Mouse (Mus musculus) C2C12 (cell line): ENCODE data around the gene Pafah2. TPM values are rescaled to one million over a fixed set of nuclear protein-coding genes. Genes with fewer than 3 reads are reported as not detected.

ENCODE experiments used
- H3K27me3 ChIP-seq: one replicate; pipeline ENCODE4 v1.6.1; 2011; ENCODE audit not compliant: control insufficient read depth, insufficient read depth, insufficient read length
- H3K36me3 ChIP-seq: one replicate; pipeline ENCODE4 v1.6.1; 2011; ENCODE audit not compliant: control insufficient read depth, insufficient read depth
- H3K4me3 ChIP-seq: one replicate; pipeline ENCODE4 v1.5.1; 2011; ENCODE audit warnings: mild to moderate bottlenecking, control low read depth; ENCODE audit not compliant: poor library complexity, insufficient read depth, severe bottlenecking
- H3K79me2 ChIP-seq: one replicate; pipeline ENCODE4 v1.6.1; 2011; ENCODE audit not compliant: control insufficient read depth, insufficient read depth
- H3K79me3 ChIP-seq: one replicate; pipeline ENCODE4 v1.6.1; 2011; ENCODE audit warnings: low read depth, control low read depth
- H3ac ChIP-seq: one replicate; pipeline ENCODE3; 2011; ENCODE audit warnings: low read depth; ENCODE audit not compliant: control insufficient read depth, insufficient read length
- CEBPB ChIP-seq: IDR thresholded peaks from one replicate; pipeline ENCODE4 v1.6.1; 2011; ENCODE audit warnings: low read depth, mild to moderate bottlenecking, control low read depth, moderate library complexity
- CTCF ChIP-seq: IDR thresholded peaks from one replicate; pipeline ENCODE4 v1.5.1; 2011; ENCODE audit not compliant: control insufficient read depth, insufficient read depth, insufficient read length
- FOSL1 ChIP-seq: IDR thresholded peaks from one replicate; pipeline ENCODE4 v1.8.0; 2011; ENCODE audit warnings: mild to moderate bottlenecking, low read length; ENCODE audit not compliant: poor library complexity, insufficient read depth, severe bottlenecking
- MAX ChIP-seq: IDR thresholded peaks from one replicate; pipeline ENCODE4 v1.6.1; 2011; ENCODE audit warnings: mild to moderate bottlenecking, control low read depth
- MYOD1 ChIP-seq: IDR thresholded peaks from one replicate; pipeline ENCODE4 v1.6.1; 2011; ENCODE audit warnings: low read depth; ENCODE audit not compliant: control insufficient read depth, insufficient read length
- MYOG ChIP-seq: IDR thresholded peaks from one replicate; pipeline ENCODE4 v1.6.1; 2011; ENCODE audit not compliant: control insufficient read depth, insufficient read length; ENCODE audit errors: extremely low read depth
- USF1 ChIP-seq: IDR thresholded peaks from one replicate; pipeline ENCODE4 v1.6.1; 2011; ENCODE audit warnings: low read depth, mild to moderate bottlenecking, control low read depth, moderate library complexity
- polyA plus RNA-seq: library from polyadenylated mRNA; unstranded; fragments of >200 nt; fragmentation: generic; extraction: Trizol; gene quantifications from one replicate; pipeline ENCODE4 v1.2.1, GENCODE M21; 2012; ENCODE audit warnings: missing spikeins

Gene Pafah2
- polyA plus RNA-seq, 1 experiment = 9.0 TPM

GRCm38 (mm10) chr4:134468215-134468575, 72.1 kb downstream of the Pafah2 start, which contains the start of gene Stmn1:
Gene Stmn1 (plus strand): TSS chr4:134468320.
- H3K27me3 ChIP-seq = no peaks in the 10 kb centered on the region
- H3K4me3 ChIP-seq = peak within 1 kb of the TSS; percentile 89
- peaks cover 15% of the 10 kb centered on the region for H3K79me3 ChIP-seq
- peaks cover 27% of the 10 kb centered on the region for H3K79me2 ChIP-seq
- peak; percentile 66 for TF ChIP-seq MAX
- TF ChIP-seq USF1 = peak; percentile 98
- no peak for TF ChIP-seq MYOD1
- peak within 1 kb of the TSS; percentile 72 for H3ac ChIP-seq
- peaks cover 24% of the 10 kb centered on the region for H3K36me3 ChIP-seq

DNA sequence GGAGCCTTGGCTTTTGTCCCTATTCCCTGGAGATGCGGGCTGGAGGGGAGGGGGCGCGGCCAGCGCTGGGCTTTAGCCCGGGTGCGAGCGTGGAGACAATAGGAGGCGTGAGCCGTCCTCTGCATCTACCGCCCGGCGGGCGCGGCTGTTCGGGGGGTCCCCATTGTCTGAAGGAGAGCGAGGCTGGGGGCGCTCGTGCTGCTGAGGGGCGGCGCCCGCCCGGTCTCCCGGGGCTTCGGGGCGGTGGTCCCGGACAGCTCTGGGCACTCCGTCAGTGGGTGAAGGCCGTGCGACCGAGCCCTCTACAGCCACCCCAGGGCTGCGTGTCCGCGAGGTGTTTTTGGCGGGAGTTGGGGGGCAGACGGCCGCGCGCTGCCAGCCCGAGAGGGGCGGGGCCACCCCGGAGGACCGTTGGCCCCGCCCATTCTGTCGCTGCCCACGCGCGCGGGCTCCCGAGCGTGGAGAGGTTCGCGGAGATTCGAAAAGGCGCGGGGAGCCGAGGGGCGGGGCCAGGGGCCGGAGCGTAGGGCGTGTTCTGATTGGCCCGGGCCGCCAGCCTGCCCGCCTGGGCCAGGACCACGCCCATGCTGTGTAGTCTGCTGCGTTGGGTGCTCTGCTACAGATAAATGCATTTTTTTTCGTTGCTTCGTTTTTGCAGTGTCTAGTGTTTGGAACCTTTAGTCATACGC, 72.6 kb downstream of the Pafah2 start:
- Histone ChIP-seq H3ac (peak overlapping the region; percentile 54), H3K79me2 (peaks cover 27% of the 10 kb centered on the region), H3K27me3 (no peaks in the 10 kb centered on the region), H3K36me3 (peaks cover 24% of the 10 kb centered on the region), H3K79me3 (peaks cover 15% of the 10 kb centered on the region), H3K4me3 (peak overlapping the region; percentile 89)
- no peak for TF ChIP-seq MYOD1
- peak; percentile 63 for TF ChIP-seq MAX

GRCm38 (mm10) chr4:134469341-134469796, 73.2 kb downstream of the Pafah2 start:
- Histone ChIP-seq H3ac (peak overlapping the region; percentile 27), H3K4me3 (peak overlapping the region; percentile 89), H3K27me3 (no peaks in the 10 kb centered on the region), H3K79me2 (peaks cover 27% of the 10 kb centered on the region), H3K36me3 (peaks cover 31% of the 10 kb centered on the region), H3K79me3 (peaks cover 15% of the 10 kb centered on the region)
- TF ChIP-seq CTCF (no peak), FOSL1 (no peak), MYOD1 (no peak), MAX (no peak), USF1 (no peak), CEBPB (peak; percentile 68)

DNA sequence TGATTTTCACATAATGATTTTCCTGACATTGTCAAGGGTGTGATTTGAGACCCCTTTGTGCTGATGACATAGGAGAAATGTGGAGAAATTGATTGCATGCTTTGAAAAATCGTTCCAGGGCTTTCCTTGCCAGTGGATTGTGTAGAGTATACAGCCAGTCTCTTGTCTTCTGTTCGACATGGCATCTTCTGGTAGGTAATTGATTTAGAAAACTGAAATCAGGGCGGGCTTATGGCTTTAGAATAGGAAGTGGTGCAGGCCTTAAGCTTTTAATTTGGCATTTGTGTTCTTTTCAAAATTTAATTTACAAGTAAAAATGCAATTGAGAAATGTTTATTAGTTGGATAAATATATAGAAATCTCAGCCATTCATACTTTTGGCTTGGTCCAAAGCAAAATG, 73.9 kb downstream of the Pafah2 start:
- Histone ChIP-seq H3K79me3 (peaks cover 15% of the 10 kb centered on the region), H3K4me3 (peak overlapping the region; percentile 89)
- no peak for TF ChIP-seq MAX
- TF ChIP-seq CEBPB = no peak
- TF ChIP-seq CTCF = no peak
- no peak for TF ChIP-seq USF1

GRCm38 (mm10) chr4:134471469-134471868, 75.3 kb downstream of the Pafah2 start:
- Histone ChIP-seq H3K4me3 (no peak overlapping the region), H3K36me3 (peaks cover 37% of the 10 kb centered on the region), H3K79me3 (peaks cover 15% of the 10 kb centered on the region), H3ac (no peak overlapping the region), H3K27me3 (no peaks in the 10 kb centered on the region), H3K79me2 (peaks cover 27% of the 10 kb centered on the region)
- TF ChIP-seq MYOD1 (no peak), MYOG (no peak), CEBPB (no peak), USF1 (no peak), FOSL1 (no peak), MAX (no peak), CTCF (no peak)

More for the DNA sequence above, 73.9 kb downstream of the Pafah2 start:
- Histone ChIP-seq H3K27me3 (no peaks in the 10 kb centered on the region), H3K79me2 (peaks cover 27% of the 10 kb centered on the region), H3ac (peak overlapping the region; percentile 18), H3K36me3 (peaks cover 36% of the 10 kb centered on the region)

DNA sequence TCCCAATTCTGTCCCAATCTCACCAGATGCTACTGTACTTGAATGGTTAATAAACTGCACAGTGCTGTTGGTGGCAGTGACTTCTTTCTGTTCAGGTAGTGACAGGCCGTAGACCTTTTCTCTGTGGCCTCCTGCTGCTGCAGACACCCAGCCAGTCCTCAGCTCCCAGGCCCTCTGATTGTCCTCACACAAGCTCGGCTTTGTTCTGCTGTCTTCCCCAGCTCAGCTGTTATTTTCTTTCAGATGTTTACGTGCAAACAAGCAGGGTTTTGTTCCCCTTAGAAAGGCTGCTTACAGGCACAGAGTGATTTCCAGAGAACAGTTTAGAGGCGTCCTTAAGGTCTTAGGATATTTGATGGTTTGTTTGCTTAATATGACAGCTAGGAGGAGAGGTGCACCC, 77.6 kb downstream of the Pafah2 start:
- Histone ChIP-seq H3ac (no peak overlapping the region), H3K36me3 (peaks cover 37% of the 10 kb centered on the region), H3K4me3 (no peak overlapping the region), H3K79me2 (peaks cover 27% of the 10 kb centered on the region), H3K79me3 (peaks cover 15% of the 10 kb centered on the region), H3K27me3 (no peaks in the 10 kb centered on the region)
- TF ChIP-seq MYOD1 (no peak), CEBPB (no peak), MAX (no peak), CTCF (no peak), MYOG (no peak), FOSL1 (no peak), USF1 (no peak)
